ENCODE assay signal across 10 mouse cellular contexts in the genomic region with DNA sequence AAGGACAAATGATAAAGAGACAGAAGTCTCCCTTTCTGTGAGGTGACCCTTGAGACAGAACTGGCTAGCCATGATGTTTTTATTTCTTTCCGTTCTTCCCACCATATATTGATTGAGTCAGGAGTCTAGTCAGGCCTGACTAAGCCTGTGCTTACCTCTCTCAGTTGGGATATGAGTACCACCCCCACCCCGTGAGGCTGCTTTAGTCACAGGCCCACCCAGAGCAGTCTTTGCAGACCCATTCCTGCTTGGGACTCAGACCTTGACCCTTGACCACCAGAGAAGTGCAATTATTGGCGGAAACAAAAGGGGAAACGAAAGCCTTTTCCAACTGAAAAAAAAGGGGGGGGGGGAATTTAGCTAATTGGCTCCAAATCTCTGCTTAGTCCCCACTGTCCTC. TPM values are rescaled to one million over a fixed set of nuclear protein-coding genes. Genes with fewer than 3 reads are reported as not detected.
DNase-seq lines count a peak whose midpoint lies in the region; ATAC-seq and TF ChIP-seq lines count a peak whose summit lies in the region.
"Had no signal": no experiment of that assay in that cellular context is flagged by ENCODE, and none has a peak within 500 bp of the region (broad histone marks: within the 10 kb centered on the region; RNA-seq: fewer than 3 reads in every experiment).

No protein-coding gene starts in this region.

- no peak for DNase-seq in heart, adult 8-10 months (ENCODE audit: low spot score)
- DNase-seq in cerebellum, adult 2 months = peak; percentile 34 to 40
- DNase-seq in forebrain, postnatal 0 days = peak; percentile 34
- no peak for DNase-seq in Muller cell, postnatal 12 days (ENCODE audit: inconsistent ontology term)
- no peak for DNase-seq in thymus, postnatal 0 days (ENCODE audit: low spot score)

- no peak for TF ChIP-seq POLR2A in cerebellum, adult 2 months (IDR thresholded peaks at IDR 0.05; ENCODE audit: borderline replicate concordance, insufficient read depth, low read length)

- H3K4me3 ChIP-seq in heart, embryonic 12.5 days = peak overlapping the region; percentile 35
- H3K4me3 ChIP-seq in cerebellum, adult 2 months (replicated peaks; ENCODE audit: insufficient read depth, low read depth, low read length) = peak overlapping the region; percentile 83
- peak overlapping the region; percentile 79 for H3K4me3 ChIP-seq in forebrain, postnatal 0 days (ENCODE audit: low read depth, low read length)
- H3K4me3 ChIP-seq in midbrain, embryonic 13.5 days (replicated peaks) = peak overlapping the region; percentile 89

- peaks cover 83% of the 10 kb centered on the region for H3K27me3 ChIP-seq in heart, embryonic 12.5 days (replicated peaks)
- no peaks in the 10 kb centered on the region for H3K27me3 ChIP-seq in cerebellum, adult 2 months (ENCODE audit: control insufficient read depth, insufficient read depth, low read length)
- H3K27me3 ChIP-seq in forebrain, postnatal 0 days (ENCODE audit: insufficient read depth, low read length) = peaks cover 6% of the 10 kb centered on the region
- 0 out of 2 replicates have a peak, but pooled peaks cover 2% of the 10 kb centered on the region for H3K27me3 ChIP-seq in midbrain, embryonic 13.5 days

- no peaks in the 10 kb centered on the region for H3K9me3 ChIP-seq in heart, embryonic 12.5 days (replicated peaks)
- no peaks in the 10 kb centered on the region for H3K9me3 ChIP-seq in forebrain, postnatal 0 days (ENCODE audit: low read length)
- no peaks in the 10 kb centered on the region for H3K9me3 ChIP-seq in midbrain, embryonic 13.5 days

- H3K27ac ChIP-seq in heart, embryonic 12.5 days (ENCODE audit: poor library complexity, severe bottlenecking) = no peak overlapping the region
- peak overlapping the region; percentile 93 for H3K27ac ChIP-seq in cerebellum, adult 2 months (ENCODE audit: insufficient read depth, low read length)
- H3K27ac ChIP-seq in forebrain, postnatal 0 days (ENCODE audit: low read depth, low read length) = no peak overlapping the region; the same call in 1 of the 2 replicates
- peak overlapping the region; percentile 76 for H3K27ac ChIP-seq in midbrain, embryonic 13.5 days

- TF ChIP-seq CTCF in cerebellum, adult 2 months (IDR thresholded peaks at IDR 0.05; ENCODE audit: borderline replicate concordance, insufficient read depth, low read depth, low read length) = no peak
- TF ChIP-seq CTCF in forebrain, postnatal 0 days (IDR thresholded peaks at IDR 0.05; ENCODE audit: low read depth) = no peak

- WGBS in heart, embryonic 12.5 days = 14% methylated on average over 4 of the region's 4 CpGs
- 22% methylated on average over 4 of the region's 4 CpGs for WGBS in cerebellum, adult 2 months
- WGBS in forebrain, postnatal 0 days = 5% methylated on average over 4 of the region's 4 CpGs
- WGBS in midbrain, embryonic 13.5 days = 4% methylated on average over 4 of the region's 4 CpGs

- H3K9ac ChIP-seq in heart, embryonic 12.5 days = no peak overlapping the region
- H3K9ac ChIP-seq in forebrain, postnatal 0 days = peak overlapping the region; percentile 52
- peak overlapping the region; percentile 98 for H3K9ac ChIP-seq in midbrain, embryonic 13.5 days (replicated peaks)

- H3K4me1 ChIP-seq in heart, embryonic 12.5 days (replicated peaks) = peaks cover 28% of the 10 kb centered on the region
- no peaks in the 10 kb centered on the region for H3K4me1 ChIP-seq in cerebellum, adult 2 months (ENCODE audit: control insufficient read depth, insufficient read depth, low read length)
- peaks cover 18% of the 10 kb centered on the region for H3K4me1 ChIP-seq in forebrain, postnatal 0 days (ENCODE audit: insufficient read depth)
- peaks cover 54% of the 10 kb centered on the region for H3K4me1 ChIP-seq in midbrain, embryonic 13.5 days (replicated peaks)

- peak overlapping the region; percentile 61 for H3K4me2 ChIP-seq in heart, embryonic 12.5 days
- peak overlapping the region; percentile 68 for H3K4me2 ChIP-seq in forebrain, postnatal 0 days (ENCODE audit: low read depth)
- H3K4me2 ChIP-seq in midbrain, embryonic 13.5 days (replicated peaks) = peak overlapping the region; percentile 93

- ATAC-seq in heart, embryonic 12.5 days (ENCODE audit: insufficient number of reproducible peaks, low FRiP score) = no peak
- no peak for ATAC-seq in forebrain, postnatal 0 days
- ATAC-seq in midbrain, embryonic 13.5 days = no peak
- ATAC-seq in inflammation-experienced regulatory T-cells, adult 6 months = no peak
- ATAC-seq: CD4-positive, CD25-positive, alpha-beta regulatory T cell, adult 4 months had no signal

- H3K36me3 ChIP-seq in heart, embryonic 12.5 days = no peaks in the 10 kb centered on the region
- no peaks in the 10 kb centered on the region for H3K36me3 ChIP-seq in forebrain, postnatal 0 days (ENCODE audit: insufficient read depth)
- H3K36me3 ChIP-seq in midbrain, embryonic 13.5 days = no peaks in the 10 kb centered on the region

RNA-seq across cellular contexts. Expression of gene Cdk5r2, which starts 2.9 kb away (rescaled TPM):
- polyA plus RNA-seq in heart, embryonic 12.5 days (2016; fragmentation: Nextera tagmentation; extraction: Ambion mirVana) = not detected in 2 replicates
- total RNA-seq in heart, adult 8-10 months (2022) = under 1 TPM in 1 of 4 experiments, not detected in 3; 0.09 TPM
- 83.2 and 85.2 TPM in 2 replicates for polyA plus RNA-seq in cerebellum, adult 2 months (2012; rRNA removed)
- 24.2 and 27.2 TPM in 2 replicates for total RNA-seq in forebrain, postnatal 0 days (2014; rRNA removed)
- polyA plus RNA-seq in forebrain, postnatal 0 days (2015; fragmentation: Nextera tagmentation; extraction: Ambion mirVana) = 9.7 and 10.0 TPM in 2 replicates
- polyA plus RNA-seq in midbrain, embryonic 13.5 days (2015; fragmentation: Nextera tagmentation; extraction: Ambion mirVana) = 4.8 and 7.1 TPM in 2 replicates
- not detected for polyA plus RNA-seq in inflammation-experienced regulatory T-cells, adult 6 months (2017; shearing (Covaris generic))
- polyA plus RNA-seq in thymus, postnatal 0 days (2015; fragmentation: Nextera tagmentation; extraction: Ambion mirVana) = not detected in 2 replicates
- polyA plus RNA-seq: CD4-positive, CD25-positive, alpha-beta regulatory T cell, adult 4 months had no signal

RNA-seq across cellular contexts. Expression of gene Fev, which starts 27.5 kb away (rescaled TPM):
- polyA plus RNA-seq in heart, embryonic 12.5 days (2016; fragmentation: Nextera tagmentation; extraction: Ambion mirVana) = 3.9 and 4.0 TPM in 2 replicates
- total RNA-seq in heart, adult 8-10 months (2022) = not detected
- polyA plus RNA-seq in cerebellum, adult 2 months (2012; rRNA removed) = 0.46 and 1.1 TPM in 2 replicates
- not detected in 2 replicates for total RNA-seq in forebrain, postnatal 0 days (2014; rRNA removed)
- not detected in 2 replicates for polyA plus RNA-seq in forebrain, postnatal 0 days (2015; fragmentation: Nextera tagmentation; extraction: Ambion mirVana)
- polyA plus RNA-seq in midbrain, embryonic 13.5 days (2015; fragmentation: Nextera tagmentation; extraction: Ambion mirVana) = 1.8 and 5.1 TPM in 2 replicates
- not detected for polyA plus RNA-seq in inflammation-experienced regulatory T-cells, adult 6 months (2017; shearing (Covaris generic))
- not detected in 2 replicates for polyA plus RNA-seq in thymus, postnatal 0 days (2015; fragmentation: Nextera tagmentation; extraction: Ambion mirVana)
- polyA plus RNA-seq: CD4-positive, CD25-positive, alpha-beta regulatory T cell, adult 4 months; frontal cortex, adult 2 months had no signal

RNA-seq across cellular contexts. Expression of gene Cryba2, which starts 35.3 kb away (rescaled TPM):
- not detected in 2 replicates for polyA plus RNA-seq in heart, embryonic 12.5 days (2016; fragmentation: Nextera tagmentation; extraction: Ambion mirVana)
- total RNA-seq in heart, adult 8-10 months (2022) = not detected
- polyA plus RNA-seq in cerebellum, adult 2 months (2012; rRNA removed) = 1.7 and 3.3 TPM in 2 replicates
- not detected in 2 replicates for total RNA-seq in forebrain, postnatal 0 days (2014; rRNA removed)
- polyA plus RNA-seq in forebrain, postnatal 0 days (2015; fragmentation: Nextera tagmentation; extraction: Ambion mirVana) = not detected in 2 replicates
- 0.64 and 1.9 TPM in 2 replicates for polyA plus RNA-seq in midbrain, embryonic 13.5 days (2015; fragmentation: Nextera tagmentation; extraction: Ambion mirVana)
- not detected for polyA plus RNA-seq in inflammation-experienced regulatory T-cells, adult 6 months (2017; shearing (Covaris generic))
- polyA plus RNA-seq in thymus, postnatal 0 days (2015; fragmentation: Nextera tagmentation; extraction: Ambion mirVana) = 0.37 and 1.1 TPM in 2 replicates
- polyA plus RNA-seq: CD4-positive, CD25-positive, alpha-beta regulatory T cell, adult 4 months had no signal

Comparison
In these comparisons a context has a peak if more than half of its experiments do, and no peak if none do; other contexts are left out.
1. H3K27ac ChIP-seq: peak in cerebellum, adult 2 months (single experiment) and midbrain, embryonic 13.5 days (single experiment); none in heart, embryonic 12.5 days (single experiment) and forebrain, postnatal 0 days (single experiment).
2. H3K4me3 ChIP-seq: peak in every context shown above with its lines; median percentile 89 in midbrain, embryonic 13.5 days; 83 in cerebellum, adult 2 months; 79 in forebrain, postnatal 0 days; 35 in heart, embryonic 12.5 days.
3. DNase-seq: peak in cerebellum, adult 2 months (2 of 2) and forebrain, postnatal 0 days (single experiment); none in heart, adult 8-10 months (single experiment), Muller cell, postnatal 12 days (single experiment) and thymus, postnatal 0 days (single experiment).
4. Peak in every context shown above with its lines, with median percentiles within 50 percentile points of each other: H3K4me2 ChIP-seq.